Mouse (Mus musculus) gastrocnemius, postnatal 10 days (tissue): ENCODE results near the gene Piwil1. TPM values are rescaled to one million over a fixed set of nuclear protein-coding genes. Genes with fewer than 3 reads are reported as not detected.
"Not testable (repeated sequence)": the region's sequence is repeated elsewhere in the genome, so short reads cannot be mapped to it uniquely, and the experiment has no call there.

Experiments used
- DNase-seq: peaks from one replicate; pipeline ENCODE4 v3.0.0; 2021; ENCODE audit warnings: mixed read lengths
- total RNA-seq, 2 experiments: library from RNA; stranded (reverse); gene quantifications; 2 replicates each; pipeline ENCODE4 v1.2.3; 2021

Piwil1 gene
- total RNA-seq, 2 experiments from 2014 or later: 0.11 to 0.16 TPM

- no peak for DNase-seq
Observed at GRCm38 (mm10) chr5:128710596-128710995, 8.3 kb downstream of the Piwil1 start.

- DNase-seq: no peak
Observed at GRCm38 (mm10) chr5:128711847-128712246, 9.5 kb downstream of the Piwil1 start.

- DNase-seq: no peak
Observed at GRCm38 (mm10) chr5:128715171-128715570, 12.8 kb downstream of the Piwil1 start.

DNA sequence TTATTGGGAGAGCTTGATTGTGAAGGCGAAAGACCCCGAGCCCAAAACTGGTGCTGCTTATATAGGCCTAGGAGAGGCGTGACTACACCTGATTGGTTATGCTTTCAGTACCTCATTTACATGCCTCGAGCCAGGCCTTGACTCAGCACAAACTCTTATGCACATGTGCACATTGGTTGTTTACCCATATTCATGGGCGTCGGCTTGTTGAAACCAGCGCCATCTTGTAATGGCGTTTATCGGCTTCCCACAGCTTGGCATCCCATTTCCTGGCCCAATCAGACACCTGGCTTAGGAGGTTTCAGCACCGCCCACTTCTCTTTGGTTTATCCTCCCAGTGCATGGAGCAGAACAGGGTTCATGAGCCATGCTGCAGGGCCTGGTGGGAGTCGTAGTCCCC is 18.1 kb downstream of the Piwil1 start:
- DNase-seq: not testable (repeated sequence)

GRCm38 (mm10) chr5:128729341-128729740 is 27.0 kb downstream of the Piwil1 start:
- no peak for DNase-seq

DNA sequence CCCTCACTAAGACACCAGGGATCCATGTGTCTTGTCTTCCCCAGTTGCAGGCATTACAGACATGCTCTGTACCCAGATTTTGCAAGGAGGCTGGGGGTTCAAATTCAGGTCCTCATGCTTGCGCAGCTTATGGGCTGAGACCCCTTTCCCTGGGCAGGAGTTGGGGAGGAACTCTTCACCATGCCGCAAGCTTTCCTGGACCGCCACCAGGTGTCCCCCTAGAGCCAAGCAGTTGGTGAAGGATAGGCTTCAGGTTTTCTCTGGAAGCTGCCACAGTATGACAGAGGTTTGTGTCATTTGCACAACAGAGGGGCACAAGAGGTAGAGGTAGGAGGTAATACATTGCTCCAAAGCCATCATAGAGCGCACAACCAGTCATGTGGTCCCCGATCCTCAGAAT is 28.3 kb downstream of the Piwil1 start:
- DNase-seq: peak; percentile 20

GRCm38 (mm10) chr5:128732416-128733014 is 30.2 kb downstream of the Piwil1 start:
- no peak for DNase-seq

DNA sequence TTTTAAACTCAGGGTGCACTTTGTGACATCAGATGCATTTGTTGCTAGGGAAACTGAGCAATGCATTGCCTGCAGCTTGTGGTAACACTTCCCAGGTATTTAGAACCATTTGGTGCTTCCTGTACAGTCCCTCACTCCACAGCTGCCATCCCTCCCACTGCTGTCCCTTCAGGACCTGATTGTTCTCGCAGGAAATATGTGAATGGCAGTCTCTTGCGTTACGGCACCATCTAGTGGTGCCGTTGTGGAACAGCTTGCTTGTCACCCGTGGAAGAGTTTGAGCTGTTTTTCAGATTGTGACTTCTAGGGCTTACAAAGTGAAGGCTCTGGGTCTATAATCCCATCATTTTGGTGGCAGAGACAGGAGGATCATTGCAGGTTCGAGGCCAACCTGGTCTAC is 31.6 kb downstream of the Piwil1 start:
- DNase-seq: peak; percentile 23

DNA sequence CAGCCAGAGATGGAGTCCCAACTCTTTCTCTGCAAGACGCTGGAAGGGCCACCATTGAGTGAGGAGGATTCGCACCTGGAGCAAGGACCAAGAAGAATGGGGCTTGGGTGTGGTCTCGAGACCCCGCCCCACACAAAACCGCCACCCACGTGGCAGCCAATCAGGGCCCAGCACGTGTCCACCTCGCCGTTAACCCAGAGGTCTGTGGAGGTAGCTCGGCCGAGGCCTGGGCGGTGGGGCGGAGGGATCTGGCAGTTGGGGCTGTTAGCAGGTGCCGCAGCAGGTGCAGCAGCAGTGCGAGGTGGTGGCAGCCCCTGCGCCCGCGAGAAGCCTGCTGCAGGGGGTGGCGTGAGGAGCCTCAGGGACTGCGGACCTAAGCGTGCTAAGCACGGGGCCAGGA is 33.6 kb downstream of the Piwil1 start:
- no peak for DNase-seq

- no peak for DNase-seq
Observed at GRCm38 (mm10) chr5:128739168-128739837, 37.0 kb downstream of the Piwil1 start.

DNA sequence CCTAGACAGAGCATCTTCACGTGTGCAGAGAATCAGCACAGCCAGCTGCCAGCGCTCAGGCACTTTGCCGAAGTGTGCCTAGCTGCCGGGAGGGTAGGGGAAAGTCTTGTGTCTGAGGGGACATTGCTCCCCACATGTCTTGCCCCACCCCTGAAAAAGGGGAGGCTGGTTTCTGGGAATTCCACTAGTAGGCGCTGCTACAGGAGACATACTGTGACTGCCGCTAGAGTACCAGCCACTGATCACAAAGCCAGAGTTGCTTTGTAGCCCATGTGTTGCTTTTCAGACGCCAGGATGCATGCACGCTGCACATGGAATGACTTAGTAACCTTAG is 37.5 kb downstream of the Piwil1 start:
- no peak for DNase-seq

GRCm38 (mm10) chr5:128744351-128744750 is 42.0 kb downstream of the Piwil1 start:
- no peak for DNase-seq

GRCm38 (mm10) chr5:128745206-128745605 is 42.9 kb downstream of the Piwil1 start:
- no peak for DNase-seq

DNA sequence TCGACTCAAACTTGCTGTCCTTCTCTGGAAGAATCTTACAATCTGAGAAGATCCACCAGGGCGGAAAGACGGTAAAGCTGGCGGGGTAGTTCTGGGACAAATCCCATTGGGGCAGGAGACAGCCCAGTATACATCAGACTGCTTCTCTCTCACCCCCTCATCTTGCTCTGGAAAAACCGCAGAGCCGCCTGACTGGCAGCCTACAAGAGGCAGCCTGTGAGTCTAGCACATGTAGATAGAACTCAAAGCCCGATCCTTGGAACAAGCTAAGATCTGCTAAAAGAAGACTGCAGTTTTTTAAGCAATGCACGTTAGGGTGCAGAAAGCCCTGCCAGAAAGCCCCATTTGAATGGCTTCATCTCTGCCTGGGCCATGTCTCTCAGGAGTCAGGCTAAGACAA is 43.9 kb downstream of the Piwil1 start:
- DNase-seq: no peak

DNA sequence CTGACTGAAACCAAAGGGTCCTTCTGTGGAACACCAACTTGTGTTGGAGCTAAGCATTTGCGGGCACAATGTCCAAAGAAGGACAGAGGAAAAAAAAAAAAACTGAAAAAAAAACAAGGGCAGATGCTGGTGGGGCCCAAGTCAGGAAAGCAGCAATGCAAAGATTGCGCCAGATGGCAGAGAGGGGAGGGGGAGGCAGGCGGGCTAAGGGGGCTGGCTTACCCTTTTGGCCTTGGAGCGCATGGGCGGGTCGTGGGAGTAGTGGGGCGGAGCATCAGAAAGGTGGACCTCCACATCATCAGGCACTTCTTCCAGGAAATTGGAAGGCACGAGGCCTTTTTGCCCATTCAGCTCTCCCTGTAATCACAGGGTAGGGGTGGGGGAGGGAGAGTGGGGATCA is 58.8 kb downstream of the Piwil1 start:
- no peak for DNase-seq

GRCm38 (mm10) chr5:128769026-128769631 is 66.8 kb downstream of the Piwil1 start:
- DNase-seq: no peak

- DNase-seq: no peak
Observed at GRCm38 (mm10) chr5:128776386-128776785, 74.1 kb downstream of the Piwil1 start.

DNA sequence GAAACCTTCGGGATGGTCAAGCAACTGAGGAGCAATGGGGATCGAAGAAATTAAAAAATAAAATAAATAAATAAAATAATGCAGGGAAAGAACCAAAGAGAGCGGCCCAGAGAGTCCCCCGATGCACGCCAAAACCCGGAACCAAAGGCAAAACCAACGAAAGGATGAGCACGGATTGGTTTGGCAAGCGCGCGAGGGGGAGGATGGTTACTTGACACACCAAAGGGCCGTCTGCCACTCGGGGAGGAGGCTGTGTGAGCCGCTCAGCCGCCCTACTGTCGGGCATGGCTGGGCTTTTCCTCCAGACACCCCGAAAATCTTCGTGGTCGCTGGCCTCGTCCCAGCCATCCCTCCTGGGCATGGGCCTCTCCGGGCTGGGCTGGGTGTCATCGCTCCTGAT is 79.3 kb downstream of the Piwil1 start:
- no peak for DNase-seq

DNA sequence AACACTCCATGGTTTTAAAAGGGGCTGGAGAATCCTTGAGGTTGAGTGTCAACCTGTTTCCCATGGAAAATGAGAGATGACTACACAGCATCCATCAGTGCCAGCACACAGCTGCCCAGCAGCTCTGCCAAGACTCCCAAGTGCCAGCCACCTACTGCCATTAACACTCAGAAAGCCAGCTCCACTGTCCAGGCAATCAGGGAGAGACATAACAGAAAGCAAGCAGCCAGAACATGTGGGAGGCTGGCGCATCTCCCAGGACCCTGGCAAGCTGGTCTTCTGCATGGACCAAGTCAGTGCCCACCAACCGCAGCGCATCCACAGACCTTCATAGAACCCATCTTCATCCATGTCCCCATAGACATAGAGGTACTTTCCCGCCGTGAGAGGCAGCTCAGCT is 98.3 kb downstream of the Piwil1 start:
- no peak for DNase-seq

Other genes with a start within 250 kb of the Piwil1 start
- gene Fzd10, start 101.7 kb upstream of the Piwil1 start, total RNA-seq: 10 to 100 TPM; 10.4 to 12.9 TPM